Mouse (Mus musculus) heart, adult 9 months (tissue): ENCODE data around the gene Ndufs3.

Experiments
- DNase-seq, 2 experiments: peaks; one replicate each; pipeline ENCODE4 v3.0.0; 2022; ENCODE audit warnings: low spot score in 2 of 2

The Ndufs3 gene

GRCm38 (mm10) chr2:90850401-90850800 lies 54.2 kb downstream of the Ndufs3 start:
- no peak for DNase-seq

GRCm38 (mm10) chr2:90848331-90848730 lies 56.3 kb downstream of the Ndufs3 start:
- peak in 1 of 2 experiments; percentile 19 for DNase-seq

- DNase-seq = no peak
Observed at GRCm38 (mm10) chr2:90847681-90848050, 57.0 kb downstream of the Ndufs3 start.

GRCm38 (mm10) chr2:90846955-90847680 lies 57.5 kb downstream of the Ndufs3 start, which contains the start of gene Mtch2:
Gene Mtch2 (plus strand): TSS chr2:90847155.
- DNase-seq = peak; percentile 98

- no peak for DNase-seq
Observed at GRCm38 (mm10) chr2:90846597-90846954, 58.1 kb downstream of the Ndufs3 start.

GRCm38 (mm10) chr2:90846171-90846570 lies 58.5 kb downstream of the Ndufs3 start:
- peak; percentile 23 to 24 for DNase-seq

GRCm38 (mm10) chr2:90845234-90845633 lies 59.4 kb downstream of the Ndufs3 start:
- no peak for DNase-seq
